Mouse (Mus musculus): ENCODE results near the gene Vegfa. TPM values are rescaled to one million over a fixed set of nuclear protein-coding genes. Genes with fewer than 3 reads are reported as not detected.

The Vegfa gene
- polyA plus RNA-seq, 1 experiment from 2014 or later, result 5.1 TPM

GRCm38 (mm10) chr17:46071531-46071930, 39.4 kb upstream of the Vegfa start:
- Histone ChIP-seq H3K27me3 (no peaks in the 10 kb centered on the region), H3K4me1 (peaks cover 24% of the 10 kb centered on the region), H3K4me2 (no peak overlapping the region), H3K36me3 (no peaks in the 10 kb centered on the region), H3K9ac (no peak overlapping the region), H3K27ac (no peak overlapping the region), H3K4me3 (no peak overlapping the region), H3K9me3 (no peaks in the 10 kb centered on the region)
- no peak for ATAC-seq (ENCODE audit: borderline replicate concordance, extremely low read depth, low FRiP score, low TSS enrichment)
- WGBS, result 82% methylated on average over 3 of the region's 3 CpGs

- 62% methylated on average over 9 of the region's 9 CpGs for WGBS
- Histone ChIP-seq H3K4me1 (peaks cover 21% of the 10 kb centered on the region), H3K27ac (no peak overlapping the region), H3K9me3 (no peaks in the 10 kb centered on the region), H3K9ac (no peak overlapping the region), H3K27me3 (no peaks in the 10 kb centered on the region), H3K4me2 (no peak overlapping the region), H3K36me3 (no peaks in the 10 kb centered on the region), H3K4me3 (no peak overlapping the region)
- ATAC-seq (ENCODE audit: borderline replicate concordance, extremely low read depth, low FRiP score, low TSS enrichment), result no peak
Observed at GRCm38 (mm10) chr17:46070046-46070445, 37.9 kb upstream of the Vegfa start.

GRCm38 (mm10) chr17:46063974-46064312, 31.8 kb upstream of the Vegfa start:
- no peak overlapping the region for H3K9ac ChIP-seq
- no peaks in the 10 kb centered on the region for H3K9me3 ChIP-seq
- no peaks in the 10 kb centered on the region for H3K27me3 ChIP-seq
- H3K4me1 ChIP-seq, result peaks cover 29% of the 10 kb centered on the region
- ATAC-seq (ENCODE audit: borderline replicate concordance, extremely low read depth, low FRiP score, low TSS enrichment), result no peak
- H3K4me3 ChIP-seq, result no peak overlapping the region
- 41% methylated on average over 6 of the region's 6 CpGs for whole genome bisulfite sequencing
- peak overlapping the region; percentile 69 for H3K27ac ChIP-seq
- H3K4me2 ChIP-seq, result peak overlapping the region; percentile 34; the same call in 1 of the 2 replicates
- H3K36me3 ChIP-seq, result no peaks in the 10 kb centered on the region

DNA sequence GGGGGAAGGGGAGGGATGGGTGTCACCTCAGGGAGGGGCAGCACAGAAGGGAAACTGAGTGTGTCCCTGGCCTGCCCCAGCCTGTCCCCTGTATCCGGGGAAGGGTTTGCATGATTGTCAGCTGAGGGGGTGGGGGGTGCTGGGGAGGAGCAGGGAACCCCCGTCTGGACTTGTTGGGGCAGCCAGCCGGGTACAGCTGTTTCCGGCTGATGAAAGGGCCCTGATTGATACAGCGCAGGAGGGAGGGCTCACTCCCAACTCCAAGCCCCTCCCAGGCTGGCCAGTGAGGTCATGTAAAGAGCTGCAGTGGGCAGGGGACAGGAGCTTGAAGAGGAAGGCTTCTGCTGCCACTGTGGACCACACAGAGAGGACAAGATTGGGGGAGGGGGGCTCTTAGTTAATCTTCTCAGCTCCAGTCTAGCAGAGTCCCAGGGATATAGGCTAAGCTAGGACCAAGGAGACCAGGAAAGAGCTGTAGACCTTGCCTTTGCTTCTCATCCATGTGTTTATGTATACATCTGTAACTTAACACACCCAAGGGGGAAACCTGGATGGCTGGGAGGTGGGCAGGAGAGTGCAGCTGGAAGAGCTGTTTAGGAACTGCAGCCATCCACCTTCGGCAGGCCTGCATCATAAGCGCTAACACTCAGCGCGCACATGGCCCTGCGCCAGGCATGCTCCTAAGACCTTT, 31.3 kb upstream of the Vegfa start:
- Histone ChIP-seq H3K9ac (no peak overlapping the region), H3K9me3 (no peaks in the 10 kb centered on the region), H3K27ac (peak overlapping the region; percentile 69), H3K36me3 (no peaks in the 10 kb centered on the region), H3K4me2 (peak overlapping the region; percentile 34), H3K4me1 (peaks cover 32% of the 10 kb centered on the region), H3K27me3 (no peaks in the 10 kb centered on the region), H3K4me3 (no peak overlapping the region)
- 11% methylated on average over 10 of the region's 10 CpGs for WGBS
- ATAC-seq (ENCODE audit: borderline replicate concordance, extremely low read depth, low FRiP score, low TSS enrichment), result peak; percentile 93

GRCm38 (mm10) chr17:46060253-46060652, 28.1 kb upstream of the Vegfa start:
- WGBS, result 51% methylated on average over 3 of the region's 3 CpGs
- no peak overlapping the region for H3K27ac ChIP-seq
- no peak overlapping the region for H3K4me2 ChIP-seq
- no peak overlapping the region for H3K4me3 ChIP-seq
- no peaks in the 10 kb centered on the region for H3K36me3 ChIP-seq
- no peaks in the 10 kb centered on the region for H3K27me3 ChIP-seq
- peaks cover 42% of the 10 kb centered on the region for H3K4me1 ChIP-seq
- H3K9me3 ChIP-seq, result no peaks in the 10 kb centered on the region
- H3K9ac ChIP-seq, result no peak overlapping the region
- no peak for ATAC-seq (ENCODE audit: borderline replicate concordance, extremely low read depth, low FRiP score, low TSS enrichment)

GRCm38 (mm10) chr17:46059226-46059825, 27.2 kb upstream of the Vegfa start:
- Histone ChIP-seq H3K27me3 (no peaks in the 10 kb centered on the region), H3K36me3 (no peaks in the 10 kb centered on the region), H3K9ac (no peak overlapping the region), H3K27ac (peak overlapping the region; percentile 8; the same call in 1 of the 2 replicates), H3K4me3 (no peak overlapping the region), H3K9me3 (no peaks in the 10 kb centered on the region), H3K4me2 (no peak overlapping the region), H3K4me1 (peaks cover 42% of the 10 kb centered on the region)
- WGBS, result 53% methylated on average over 15 of the region's 15 CpGs
- no peak for ATAC-seq (ENCODE audit: borderline replicate concordance, extremely low read depth, low FRiP score, low TSS enrichment)

- Histone ChIP-seq H3K27ac (no peak overlapping the region; the same call in 1 of the 2 replicates), H3K9me3 (no peaks in the 10 kb centered on the region), H3K9ac (no peak overlapping the region), H3K4me3 (no peak overlapping the region), H3K4me1 (peaks cover 37% of the 10 kb centered on the region), H3K27me3 (no peaks in the 10 kb centered on the region), H3K36me3 (no peaks in the 10 kb centered on the region), H3K4me2 (no peak overlapping the region)
- 54% methylated on average over 7 of the region's 7 CpGs for WGBS
- ATAC-seq (ENCODE audit: borderline replicate concordance, extremely low read depth, low FRiP score, low TSS enrichment), result no peak
Observed at GRCm38 (mm10) chr17:46056288-46056687, 24.1 kb upstream of the Vegfa start.

- no peak overlapping the region for H3K9ac ChIP-seq
- no peaks in the 10 kb centered on the region for H3K27me3 ChIP-seq
- 42% methylated on average over 7 of the region's 7 CpGs for WGBS
- no peaks in the 10 kb centered on the region for H3K9me3 ChIP-seq
- no peaks in the 10 kb centered on the region for H3K36me3 ChIP-seq
- H3K27ac ChIP-seq, result no peak overlapping the region; the same call in 1 of the 2 replicates
- H3K4me2 ChIP-seq, result no peak overlapping the region
- H3K4me3 ChIP-seq, result no peak overlapping the region
- peaks cover 37% of the 10 kb centered on the region for H3K4me1 ChIP-seq
- no peak for ATAC-seq (ENCODE audit: borderline replicate concordance, extremely low read depth, low FRiP score, low TSS enrichment)
Observed at GRCm38 (mm10) chr17:46055736-46056135, 23.6 kb upstream of the Vegfa start.

DNA sequence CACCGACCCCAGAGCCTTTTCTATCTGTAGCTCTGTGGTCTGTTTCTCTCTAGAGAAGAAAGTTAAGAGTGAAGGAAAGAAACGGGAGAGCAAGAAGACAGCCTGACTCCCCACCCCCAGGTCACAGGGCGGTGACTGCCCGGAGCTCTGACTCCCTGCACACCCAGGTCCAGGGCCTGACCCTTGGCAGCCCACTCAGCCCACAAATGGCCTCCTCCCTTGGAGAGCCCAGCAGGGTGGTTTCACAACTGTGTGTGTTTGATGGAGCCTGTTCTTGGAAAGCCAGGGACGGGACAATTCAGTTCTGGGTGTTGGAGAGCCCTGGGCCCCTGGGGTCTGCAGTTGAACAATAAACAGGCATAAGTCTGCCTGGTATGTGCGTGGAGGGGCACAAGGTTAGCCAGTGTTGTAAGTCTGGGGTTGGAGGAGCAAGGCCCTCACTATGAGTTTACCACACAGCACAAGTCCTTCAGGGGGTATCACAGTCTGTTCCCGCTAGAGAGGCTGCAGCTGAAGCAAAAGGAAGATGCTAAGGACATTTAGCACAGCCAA, 21.2 kb upstream of the Vegfa start:
- ATAC-seq (ENCODE audit: borderline replicate concordance, extremely low read depth, low FRiP score, low TSS enrichment), result no peak
- no peak overlapping the region for H3K4me2 ChIP-seq
- H3K27ac ChIP-seq, result no peak overlapping the region
- no peaks in the 10 kb centered on the region for H3K9me3 ChIP-seq
- H3K9ac ChIP-seq, result no peak overlapping the region
- no peaks in the 10 kb centered on the region for H3K27me3 ChIP-seq
- H3K4me3 ChIP-seq, result no peak overlapping the region
- H3K36me3 ChIP-seq, result no peaks in the 10 kb centered on the region
- WGBS, result 73% methylated on average over 7 of the region's 7 CpGs
- peaks cover 28% of the 10 kb centered on the region for H3K4me1 ChIP-seq

DNA sequence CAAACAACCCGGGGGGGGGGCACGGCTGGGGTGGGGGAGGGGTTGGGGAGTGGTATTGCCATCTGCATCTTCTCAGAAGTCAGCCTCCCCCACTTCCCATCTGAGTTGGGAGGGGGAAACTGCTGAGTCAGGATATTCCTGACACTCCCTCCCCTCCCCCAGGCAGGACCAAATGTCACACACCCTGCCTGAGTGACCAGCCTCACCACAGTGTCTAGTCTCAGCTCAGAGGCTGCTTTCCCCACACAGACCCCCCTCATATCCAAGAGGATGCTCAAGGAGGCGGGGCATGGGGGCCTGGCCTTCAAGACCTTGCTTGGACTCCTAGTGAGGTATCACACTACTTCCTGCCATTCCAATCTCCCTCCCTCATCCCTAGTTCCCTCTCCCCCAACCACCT, 20.0 kb upstream of the Vegfa start:
- Histone ChIP-seq H3K36me3 (no peaks in the 10 kb centered on the region), H3K4me3 (no peak overlapping the region), H3K4me2 (no peak overlapping the region), H3K4me1 (peaks cover 28% of the 10 kb centered on the region), H3K9me3 (no peaks in the 10 kb centered on the region), H3K9ac (no peak overlapping the region), H3K27me3 (no peaks in the 10 kb centered on the region), H3K27ac (no peak overlapping the region)
- 28% methylated on average over 3 of the region's 3 CpGs for WGBS
- peak; percentile 50; the same call in 1 of the 2 replicates for ATAC-seq (ENCODE audit: borderline replicate concordance, extremely low read depth, low FRiP score, low TSS enrichment)

GRCm38 (mm10) chr17:46051356-46051755, 19.2 kb upstream of the Vegfa start:
- Histone ChIP-seq H3K36me3 (no peaks in the 10 kb centered on the region), H3K4me1 (peaks cover 24% of the 10 kb centered on the region), H3K4me2 (no peak overlapping the region), H3K9me3 (no peaks in the 10 kb centered on the region), H3K9ac (no peak overlapping the region), H3K4me3 (no peak overlapping the region), H3K27me3 (no peaks in the 10 kb centered on the region), H3K27ac (no peak overlapping the region)
- no peak for ATAC-seq (ENCODE audit: borderline replicate concordance, extremely low read depth, low FRiP score, low TSS enrichment)
- 72% methylated on average over 5 of the region's 5 CpGs for WGBS

DNA sequence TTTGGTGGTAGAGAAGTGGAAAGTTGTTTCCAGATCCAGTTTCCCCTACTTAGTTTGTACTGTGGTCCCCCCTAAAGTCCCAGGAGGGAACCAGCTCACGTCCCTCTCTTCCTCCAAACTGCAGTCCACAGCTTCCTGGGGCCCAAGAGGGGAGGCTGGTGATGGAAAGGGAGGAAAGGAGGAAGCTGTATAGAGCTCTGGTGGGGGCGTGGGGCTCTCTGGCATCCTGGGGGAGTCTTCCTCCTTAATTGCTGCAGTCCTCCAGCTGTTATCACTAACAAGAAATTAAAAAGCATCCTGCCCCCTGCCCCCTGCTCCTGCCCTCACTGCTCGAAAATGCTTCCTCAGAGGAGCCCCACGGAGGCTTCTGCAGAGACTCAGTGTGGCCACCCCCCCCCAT, 17.4 kb upstream of the Vegfa start:
- Histone ChIP-seq H3K27me3 (no peaks in the 10 kb centered on the region), H3K4me2 (no peak overlapping the region), H3K9me3 (no peaks in the 10 kb centered on the region), H3K9ac (no peak overlapping the region), H3K36me3 (no peaks in the 10 kb centered on the region), H3K27ac (no peak overlapping the region), H3K4me1 (0 out of 2 replicates have a peak, but pooled peaks cover 18% of the 10 kb centered on the region), H3K4me3 (no peak overlapping the region)
- 31% methylated on average over 4 of the region's 4 CpGs for WGBS
- no peak for ATAC-seq (ENCODE audit: borderline replicate concordance, extremely low read depth, low FRiP score, low TSS enrichment)
